Mouse (Mus musculus) cortical plate, adult 2 months (tissue): ENCODE measurements at regions not wholly inside any gene's neighbourhood (a gene's known extent, or its start where the extent isn't known, plus 50 kb on each side); places are given as distances from the start of the nearest gene placed in this dataset.

Experiments
- H3K27ac ChIP-seq: fragments of 200-500 bp; 2 replicates; pipeline ENCODE4 v1.5.1; 2012; ENCODE audit warnings: low read length, control low read depth, inconsistent platforms; ENCODE audit not compliant: insufficient read depth
- H3K4me1 ChIP-seq: fragments of 200-500 bp; 2 replicates; pipeline ENCODE4 v1.6.1; 2011; ENCODE audit warnings: low read length; ENCODE audit not compliant: control insufficient read depth, insufficient read depth
- H3K4me3 ChIP-seq: fragments of 200-500 bp; 2 replicates; pipeline ENCODE4 v1.5.1; 2011; ENCODE audit warnings: mild to moderate bottlenecking, low read length, control low read depth; ENCODE audit not compliant: insufficient read depth
- CTCF ChIP-seq: fragments of 200-500 bp; IDR thresholded peaks from 2 replicates; pipeline ENCODE4 v1.5.1; 2011; ENCODE audit warnings: mild to moderate bottlenecking, control low read depth, low read length; ENCODE audit not compliant: insufficient read depth; ENCODE audit errors: extremely low read depth
- POLR2A ChIP-seq: fragments of 200-500 bp; IDR thresholded peaks from 2 replicates; pipeline ENCODE4 v1.6.1; 2011; ENCODE audit warnings: mild to moderate bottlenecking, low read length, control low read depth; ENCODE audit not compliant: insufficient read depth; ENCODE audit errors: extremely low read depth

GRCm38 (mm10) chr2:50742421-50742820, 406.5 kb downstream of the Rnd3 start:
- H3K4me3 ChIP-seq = no peak overlapping the region
- no peak overlapping the region for H3K27ac ChIP-seq
- H3K4me1 ChIP-seq = no peaks in the 10 kb centered on the region
- TF ChIP-seq POLR2A = no peak

GRCm38 (mm10) chr2:50741337-50741736, 407.6 kb downstream of the Rnd3 start:
- Histone ChIP-seq H3K4me1 (no peaks in the 10 kb centered on the region), H3K4me3 (no peak overlapping the region), H3K27ac (no peak overlapping the region)
- TF ChIP-seq CTCF (no peak), POLR2A (no peak)

- H3K4me3 ChIP-seq = no peak overlapping the region
- no peaks in the 10 kb centered on the region for H3K4me1 ChIP-seq
- no peak for TF ChIP-seq CTCF
- TF ChIP-seq POLR2A = no peak
- no peak overlapping the region for H3K27ac ChIP-seq
Measured at GRCm38 (mm10) chr2:50739599-50739979, 409.3 kb downstream of the Rnd3 start.

- Histone ChIP-seq H3K4me3 (no peak overlapping the region), H3K4me1 (no peaks in the 10 kb centered on the region), H3K27ac (no peak overlapping the region)
- TF ChIP-seq CTCF (no peak), POLR2A (no peak)
Measured at GRCm38 (mm10) chr2:50738936-50739598, 409.8 kb downstream of the Rnd3 start.

GRCm38 (mm10) chr2:50737706-50738105, 411.2 kb downstream of the Rnd3 start:
- Histone ChIP-seq H3K27ac (no peak overlapping the region), H3K4me1 (no peaks in the 10 kb centered on the region), H3K4me3 (no peak overlapping the region)
- no peak for TF ChIP-seq POLR2A
- no peak for TF ChIP-seq CTCF

- no peak for TF ChIP-seq POLR2A
- no peak for TF ChIP-seq CTCF
- no peak overlapping the region for H3K27ac ChIP-seq
- H3K4me1 ChIP-seq = no peaks in the 10 kb centered on the region
- no peak overlapping the region for H3K4me3 ChIP-seq
Measured at GRCm38 (mm10) chr2:50735029-50735428, 413.9 kb downstream of the Rnd3 start.

- Histone ChIP-seq H3K4me3 (no peak overlapping the region), H3K4me1 (no peaks in the 10 kb centered on the region), H3K27ac (no peak overlapping the region)
- TF ChIP-seq CTCF (no peak), POLR2A (no peak)
Measured at GRCm38 (mm10) chr2:50706652-50707051, 410.1 kb upstream of the Mmadhc start.

GRCm38 (mm10) chr2:50704297-50704696, 407.7 kb upstream of the Mmadhc start:
- no peaks in the 10 kb centered on the region for H3K4me1 ChIP-seq
- H3K27ac ChIP-seq = no peak overlapping the region
- H3K4me3 ChIP-seq = no peak overlapping the region
- no peak for TF ChIP-seq POLR2A
- no peak for TF ChIP-seq CTCF

GRCm38 (mm10) chr2:50702584-50703450, 406.2 kb upstream of the Mmadhc start:
- Histone ChIP-seq H3K4me3 (no peak overlapping the region), H3K4me1 (no peaks in the 10 kb centered on the region), H3K27ac (no peak overlapping the region)
- TF ChIP-seq CTCF = no peak
- TF ChIP-seq POLR2A = no peak

GRCm38 (mm10) chr2:50698841-50699240, 402.2 kb upstream of the Mmadhc start:
- Histone ChIP-seq H3K27ac (no peak overlapping the region), H3K4me1 (no peaks in the 10 kb centered on the region), H3K4me3 (no peak overlapping the region)
- TF ChIP-seq POLR2A = no peak
- no peak for TF ChIP-seq CTCF
